In the genomic region with DNA sequence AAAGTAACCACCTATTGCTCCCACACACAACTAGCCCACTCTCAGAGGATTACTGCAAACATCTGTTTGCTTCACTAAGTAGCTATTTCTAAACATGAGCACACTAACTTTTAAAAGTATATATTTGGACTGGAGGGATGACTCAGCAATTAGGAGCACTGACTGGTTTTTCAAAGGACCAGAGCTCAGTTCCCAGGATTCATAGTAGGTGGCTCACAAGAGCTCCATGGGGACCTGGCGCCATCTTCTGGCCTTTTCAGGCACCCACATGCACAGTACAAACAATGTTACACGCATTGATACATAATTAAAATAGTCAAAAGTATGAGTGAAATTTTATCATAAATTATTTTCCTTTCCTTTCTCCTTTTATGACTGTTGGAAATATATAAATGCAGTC, we compare ENCODE assay signal across 8 mouse cellular contexts. TPM values are rescaled to one million over a fixed set of nuclear protein-coding genes. Genes with fewer than 3 reads are reported as not detected.
DNase-seq lines count a peak whose midpoint lies in the region; ATAC-seq and TF ChIP-seq lines count a peak whose summit lies in the region.

No protein-coding gene starts in this region.

- H3K36me3 ChIP-seq in heart, postnatal 0 days (replicated peaks; ENCODE audit: control insufficient read depth, insufficient read depth, low read length) = no peaks in the 10 kb centered on the region
- no peaks in the 10 kb centered on the region for H3K36me3 ChIP-seq in CH12.LX (replicated peaks in 1 of 2; ENCODE audit: control insufficient read depth in 1 of 2, insufficient read depth in 1 of 2, low read length in 1 of 2)
- no peaks in the 10 kb centered on the region for H3K36me3 ChIP-seq in liver, embryonic 14.5 days (replicated peaks; ENCODE audit: control insufficient read depth, insufficient read depth, low read depth)

- TF ChIP-seq RAD21 in CH12.LX (IDR thresholded peaks at IDR 0.05; ENCODE audit: low read depth, low read length) = peak; percentile 80

- DNase-seq in heart, postnatal 0 days (ENCODE audit: low spot score) = no peak
- no peak for DNase-seq in heart, adult 11 months
- peak; percentile 49 for DNase-seq in CH12.LX (ENCODE audit: extremely low read depth)
- peak; percentile 42 to 56 for DNase-seq in adrenal gland, postnatal 36 days
- peak in 2 of 3 experiments; percentile 36 to 40 for DNase-seq in liver, embryonic 14.5 days (ENCODE audit: low read depth in 3 of 3, low spot score in 3 of 3)
- DNase-seq in frontal cortex, postnatal 14 days (ENCODE audit: low spot score in 2 of 2) = no peak
- DNase-seq in layer of hippocampus, postnatal 10 days (ENCODE audit: low spot score in 2 of 2) = no peak
- no peak for DNase-seq in layer of hippocampus, postnatal 14 days (ENCODE audit: low spot score in 2 of 2)

- ATAC-seq in heart, postnatal 0 days (ENCODE audit: insufficient read depth, low read depth) = no peak
- ATAC-seq in liver, embryonic 14.5 days (ENCODE audit: insufficient read depth) = no peak

- no peaks in the 10 kb centered on the region for H3K27me3 ChIP-seq in heart, postnatal 0 days (ENCODE audit: control insufficient read depth, insufficient read depth, low read length)
- peaks cover 24% of the 10 kb centered on the region for H3K27me3 ChIP-seq in CH12.LX (replicated peaks)
- no peaks in the 10 kb centered on the region for H3K27me3 ChIP-seq in liver, embryonic 14.5 days (ENCODE audit: control insufficient read depth, insufficient read depth, low read length)

- TF ChIP-seq CTCF in heart, postnatal 0 days (IDR thresholded peaks at IDR 0.05; ENCODE audit: low read depth) = peak; percentile 49
- peak; percentile 42 to 80; a peak in 3 of 4 replicates for TF ChIP-seq CTCF in CH12.LX (conservative IDR thresholded peaks at IDR 0.05 in 1 of 2, IDR thresholded peaks at IDR 0.05 in 1 of 2; ENCODE audit: low read depth in 2 of 2, low read length in 2 of 2)
- TF ChIP-seq CTCF in liver, embryonic 14.5 days (IDR thresholded peaks at IDR 0.05; ENCODE audit: low read depth) = peak; percentile 80

- H3K4me2 ChIP-seq in heart, postnatal 0 days (ENCODE audit: low read depth, low read length) = no peak overlapping the region
- H3K4me2 ChIP-seq in CH12.LX (ENCODE audit: insufficient read depth, low read depth, poor library complexity, severe bottlenecking) = no peak overlapping the region
- no peak overlapping the region for H3K4me2 ChIP-seq in liver, embryonic 14.5 days (ENCODE audit: low read depth)

- TF ChIP-seq EP300 in heart, postnatal 0 days (IDR thresholded peaks at IDR 0.05; ENCODE audit: low read depth) = no peak
- TF ChIP-seq EP300 in CH12.LX (IDR thresholded peaks at IDR 0.05; ENCODE audit: low read length) = no peak
- TF ChIP-seq EP300 in liver, embryonic 14.5 days (IDR thresholded peaks at IDR 0.05; ENCODE audit: low read depth) = no peak

- no peaks in the 10 kb centered on the region for H3K4me1 ChIP-seq in heart, postnatal 0 days (ENCODE audit: control insufficient read depth, insufficient read depth)
- peaks cover under 1 to 8% of the 10 kb centered on the region in 2 experiments for H3K4me1 ChIP-seq in CH12.LX (ENCODE audit: control insufficient read depth in 1 of 2, insufficient read depth in 2 of 2)
- H3K4me1 ChIP-seq in liver, embryonic 14.5 days (replicated peaks; ENCODE audit: control insufficient read depth in 2 of 2, insufficient read depth in 2 of 2, low read length in 1 of 2) = no peaks in the 10 kb centered on the region

- 15% methylated on average over 2 of the region's 2 CpGs for WGBS in heart, postnatal 0 days
- 18% methylated on average over 2 of the region's 2 CpGs for WGBS in liver, embryonic 14.5 days (ENCODE audit: insufficient replicate concordance)

- no peak for TF ChIP-seq POLR2A in CH12.LX (IDR thresholded peaks at IDR 0.05; ENCODE audit: low read depth, low read length)

- H3K9ac ChIP-seq in heart, postnatal 0 days (replicated peaks; ENCODE audit: low read depth, low read length) = no peak overlapping the region
- H3K9ac ChIP-seq in CH12.LX (ENCODE audit: insufficient read depth, low read depth) = no peak overlapping the region
- H3K9ac ChIP-seq in liver, embryonic 14.5 days (replicated peaks) = no peak overlapping the region

- no peak overlapping the region for H3K27ac ChIP-seq in heart, postnatal 0 days (ENCODE audit: low read depth)
- no peak overlapping the region for H3K27ac ChIP-seq in CH12.LX (ENCODE audit: insufficient read depth, low read depth)
- no peak overlapping the region for H3K27ac ChIP-seq in liver, embryonic 14.5 days

- dilution Hi-C loops in CH12.LX (cut with MboI; ENCODE audit: extremely low pct_ligation_motif_present, extremely low pct_unique_long_range_greater_than_20kb, low sequenced_read_pairs) = no loop called here

- H3K9me3 ChIP-seq in heart, postnatal 0 days (replicated peaks; ENCODE audit: control insufficient read depth, low read length) = peaks cover 4% of the 10 kb centered on the region; the same call in 1 of the 2 replicates
- H3K9me3 ChIP-seq in CH12.LX (replicated peaks; ENCODE audit: low read length) = peaks cover 9% of the 10 kb centered on the region
- H3K9me3 ChIP-seq in liver, embryonic 14.5 days (ENCODE audit: control insufficient read depth, low read length) = no peaks in the 10 kb centered on the region

- no peaks in the 10 kb centered on the region for H3K79me2 ChIP-seq in CH12.LX (replicated peaks; ENCODE audit: control insufficient read depth, extremely low read depth, insufficient read depth, poor library complexity, severe bottlenecking)

- in situ Hi-C loops in CH12.LX (cut with MboI; ENCODE audit: low pct_ligation_motif_present, low pct_unique_long_range_greater_than_20kb, low sequenced_read_pairs) = loop anchor here (5.0 to 25.0 kb wide), 2 partner anchors 42 to 292 kb away; no protein-coding TSS in a partner anchor

- H3K4me3 ChIP-seq in heart, postnatal 0 days (ENCODE audit: low read depth, low read length) = no peak overlapping the region
- H3K4me3 ChIP-seq in CH12.LX (replicated peaks in 1 of 3; ENCODE audit: low read depth in 2 of 3, low read length in 2 of 3, poor library complexity in 1 of 3) = no peak overlapping the region
- no peak overlapping the region for H3K4me3 ChIP-seq in liver, embryonic 14.5 days (ENCODE audit: insufficient read depth in 1 of 2, low read depth in 2 of 2, low read length in 2 of 2)

TF ChIP-seq in CH12.LX, 34 proteins besides CTCF, POLR2A, EP300 and RAD21:
- TF ChIP-seq SMC3 (IDR thresholded peaks at IDR 0.05; ENCODE audit: low read depth, low read length) (peak; percentile 68), MAFK (IDR thresholded peaks at IDR 0.05; ENCODE audit: insufficient replicate concordance, low read length) (peak; percentile 67; the same call in 1 of the 2 replicates), MAZ (IDR thresholded peaks at IDR 0.05; ENCODE audit: low read depth, low read length) (no peak)

RNA-seq across cellular contexts. Expression of gene Mthfd2, which starts 46.8 kb away (rescaled TPM):
- total RNA-seq in heart, postnatal 0 days (2014; rRNA removed; ENCODE audit: low replicate concordance) = 3.6 and 4.7 TPM in 2 replicates
- polyA plus RNA-seq in heart, postnatal 0 days (2015; fragmentation: Nextera tagmentation; extraction: Ambion mirVana) = 8.5 and 8.9 TPM in 2 replicates
- total RNA-seq in CH12.LX (2012; rRNA removed) (227 and 351 TPM in 2 replicates), CH12.LX (2014; rRNA removed) (281 and 286 TPM in 2 replicates)
- polyA plus RNA-seq in CH12.LX (2012; ENCODE audit: insufficient read length, low read depth) = 317 and 327 TPM in 2 replicates
- 10 to 100 TPM; 19.1 to 40.5 TPM for total RNA-seq in adrenal gland, postnatal 36 days (2021)
- polyA plus RNA-seq in liver, embryonic 14.5 days (2012; rRNA removed) = 28.5 and 44.4 TPM in 2 replicates
- polyA plus RNA-seq in liver, embryonic 14.5 days (2014; fragmentation: Nextera tagmentation; extraction: Ambion mirVana) = 66.0 and 67.7 TPM in 2 replicates
- total RNA-seq in layer of hippocampus, postnatal 10 days (2021) = 10 to 100 TPM; 10.3 to 11.3 TPM
- total RNA-seq in layer of hippocampus, postnatal 14 days (2021) = 10 to 100 TPM in 1 of 2 experiments, 1 to 10 TPM in 1; 8.5 to 10.5 TPM

RNA-seq across cellular contexts. Expression of gene Mob1a, which starts 46.9 kb away (rescaled TPM):
- 33.8 and 35.0 TPM in 2 replicates for total RNA-seq in heart, postnatal 0 days (2014; rRNA removed; ENCODE audit: low replicate concordance)
- 15.1 and 15.9 TPM in 2 replicates for polyA plus RNA-seq in heart, postnatal 0 days (2015; fragmentation: Nextera tagmentation; extraction: Ambion mirVana)
- total RNA-seq in CH12.LX (2012; rRNA removed) (82.6 and 85.5 TPM in 2 replicates), CH12.LX (2014; rRNA removed) (182 and 200 TPM in 2 replicates)
- 82.4 and 99.8 TPM in 2 replicates for polyA plus RNA-seq in CH12.LX (2012; ENCODE audit: insufficient read length, low read depth)
- total RNA-seq in adrenal gland, postnatal 36 days (2021) = 10 to 100 TPM; 76.4 to 78.4 TPM
- polyA plus RNA-seq in liver, embryonic 14.5 days (2012; rRNA removed) = 19.0 and 25.2 TPM in 2 replicates
- polyA plus RNA-seq in liver, embryonic 14.5 days (2014; fragmentation: Nextera tagmentation; extraction: Ambion mirVana) = 39.4 and 43.3 TPM in 2 replicates
- 10 to 100 TPM; 24.2 to 25.0 TPM for total RNA-seq in layer of hippocampus, postnatal 10 days (2021)
- 10 to 100 TPM; 22.1 to 23.1 TPM for total RNA-seq in layer of hippocampus, postnatal 14 days (2021)

RNA-seq across cellular contexts. Expression of gene Slc4a5, which starts 59.3 kb away (rescaled TPM):
- total RNA-seq in heart, postnatal 0 days (2014; rRNA removed; ENCODE audit: low replicate concordance) = not detected in 2 replicates
- polyA plus RNA-seq in heart, postnatal 0 days (2015; fragmentation: Nextera tagmentation; extraction: Ambion mirVana) = 0.03 TPM in 1 of 2 replicates, not detected in the other
- total RNA-seq in CH12.LX (2012; rRNA removed) (0.13 and 0.38 TPM in 2 replicates), CH12.LX (2014; rRNA removed) (not detected in 2 replicates)
- 0.21 TPM in 1 of 2 replicates, not detected in the other for polyA plus RNA-seq in CH12.LX (2012; ENCODE audit: insufficient read length, low read depth)
- under 1 TPM; 0.07 to 0.17 TPM for total RNA-seq in adrenal gland, postnatal 36 days (2021)
- 1.1 and 1.4 TPM in 2 replicates for polyA plus RNA-seq in liver, embryonic 14.5 days (2012; rRNA removed)
- 0.52 and 0.73 TPM in 2 replicates for polyA plus RNA-seq in liver, embryonic 14.5 days (2014; fragmentation: Nextera tagmentation; extraction: Ambion mirVana)
- total RNA-seq in layer of hippocampus, postnatal 10 days (2021) = 1 to 10 TPM in 1 of 2 experiments, under 1 TPM in 1; 0.31 to 2.9 TPM
- 10 to 100 TPM in 1 of 2 experiments, under 1 TPM in 1; 0.41 to 11.9 TPM for total RNA-seq in layer of hippocampus, postnatal 14 days (2021)

Comparison
In these comparisons a context has a peak if more than half of its experiments do, and no peak if none do; other contexts are left out.
1. DNase-seq: peak in CH12.LX (single experiment), adrenal gland, postnatal 36 days (2 of 2) and liver, embryonic 14.5 days (2 of 3); none in heart, postnatal 0 days (single experiment), heart, adult 11 months (single experiment), frontal cortex, postnatal 14 days (0 of 2), layer of hippocampus, postnatal 10 days (0 of 2) and layer of hippocampus, postnatal 14 days (0 of 2).
2. RNA of gene Mthfd2, which starts 46.8 kb away (total RNA-seq): 227 to 351 TPM in CH12.LX; 19.1 to 40.5 TPM in adrenal gland, postnatal 36 days, 10.3 to 11.3 TPM in layer of hippocampus, postnatal 10 days, 8.5 to 10.5 TPM in layer of hippocampus, postnatal 14 days and 3.6 to 4.7 TPM in heart, postnatal 0 days; every median in the first group is over 4 times any median in the second.
3. Peak in every context shown above with its lines, with median percentiles within 50 percentile points of each other: CTCF ChIP-seq.